Mouse (Mus musculus): ENCODE measurements around the gene Gjb3. TPM values are rescaled to one million over a fixed set of nuclear protein-coding genes. Genes with fewer than 3 reads are reported as not detected.
A peak's percentile ranks its signal among the peaks of the same experiment; 100 is the strongest.

The Gjb3 gene
- total RNA-seq, 1 experiment from 2014 or later, result 2.9 TPM

DNA sequence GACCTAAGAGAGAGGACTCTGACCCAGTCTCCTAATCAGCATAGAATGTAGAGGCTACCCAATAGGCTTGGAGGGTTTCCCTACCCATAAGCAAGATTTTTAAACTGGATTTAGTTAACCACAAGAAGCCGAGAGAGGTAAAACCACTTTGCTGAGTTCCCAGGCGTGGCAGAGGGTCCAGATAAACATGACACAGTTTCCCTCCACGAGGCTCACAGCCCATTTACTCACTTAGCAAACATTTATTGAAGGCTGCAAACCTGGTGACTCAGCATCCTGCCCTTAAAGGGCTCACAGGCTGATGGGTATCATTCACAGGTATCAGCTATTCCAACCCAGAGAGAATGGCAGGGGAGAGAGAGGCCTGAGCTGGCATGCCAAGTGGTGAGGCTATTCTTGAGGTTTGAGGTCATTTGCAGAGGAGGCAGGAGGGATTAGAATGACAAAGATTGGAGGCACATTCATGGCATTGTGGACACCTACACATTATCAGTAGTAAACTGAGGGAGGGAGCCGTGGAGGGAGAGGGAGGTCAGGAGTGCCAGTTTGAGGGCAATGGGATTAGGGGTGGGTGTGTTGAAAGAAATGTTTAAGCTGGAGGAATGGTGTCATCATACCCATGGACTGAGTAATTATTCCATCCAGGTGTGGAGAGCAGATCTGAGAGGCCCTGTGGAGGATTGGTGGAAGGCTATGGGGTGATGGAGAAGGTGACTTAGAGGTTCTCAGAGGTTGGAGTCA, 19.1 kb upstream of the Gjb3 start:
- ATAC-seq (replicated peaks in 1 of 2; ENCODE audit: insufficient read depth in 1 of 2, low FRiP score in 2 of 2, low TSS enrichment in 1 of 2, low read depth in 1 of 2, poor library complexity in 2 of 2, severe bottlenecking in 2 of 2), result no peak

- ATAC-seq (replicated peaks in 1 of 2; ENCODE audit: insufficient read depth in 1 of 2, low FRiP score in 2 of 2, low TSS enrichment in 1 of 2, low read depth in 1 of 2, poor library complexity in 2 of 2, severe bottlenecking in 2 of 2), result no peak
Measured at GRCm38 (mm10) chr4:127345000-127345399, 14.4 kb upstream of the Gjb3 start.

DNA sequence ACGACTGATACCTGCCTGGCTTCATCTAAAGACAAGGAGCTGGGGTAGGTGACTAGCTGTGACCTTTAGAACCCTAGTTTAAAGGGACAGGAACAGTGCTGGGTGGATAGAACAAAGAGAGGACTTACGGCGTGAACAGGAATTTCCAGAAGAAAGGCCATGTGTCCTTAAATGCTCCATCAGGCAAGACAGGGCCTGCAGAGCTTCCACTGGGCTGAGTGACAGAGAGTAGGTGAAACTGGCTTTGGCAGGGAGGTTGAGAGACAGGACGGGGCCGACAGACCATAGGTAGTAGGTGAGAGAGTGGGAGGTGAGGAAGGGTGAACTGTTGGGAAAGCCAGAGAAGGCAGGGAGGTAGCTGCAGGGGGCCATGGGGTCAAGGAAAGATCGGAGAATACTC, 10.7 kb upstream of the Gjb3 start:
- no peak for ATAC-seq (replicated peaks in 1 of 2; ENCODE audit: insufficient read depth in 1 of 2, low FRiP score in 2 of 2, low TSS enrichment in 1 of 2, low read depth in 1 of 2, poor library complexity in 2 of 2, severe bottlenecking in 2 of 2)

GRCm38 (mm10) chr4:127337668-127338067, 7.0 kb upstream of the Gjb3 start:
- no peak; a peak in 1 of 4 replicates for ATAC-seq (replicated peaks in 1 of 2; ENCODE audit: insufficient read depth in 1 of 2, low FRiP score in 2 of 2, low TSS enrichment in 1 of 2, low read depth in 1 of 2, poor library complexity in 2 of 2, severe bottlenecking in 2 of 2)

- ATAC-seq (replicated peaks in 1 of 2; ENCODE audit: insufficient read depth in 1 of 2, low FRiP score in 2 of 2, low TSS enrichment in 1 of 2, low read depth in 1 of 2, poor library complexity in 2 of 2, severe bottlenecking in 2 of 2), result no peak
Measured at GRCm38 (mm10) chr4:127334870-127335504, 4.3 kb upstream of the Gjb3 start.

DNA sequence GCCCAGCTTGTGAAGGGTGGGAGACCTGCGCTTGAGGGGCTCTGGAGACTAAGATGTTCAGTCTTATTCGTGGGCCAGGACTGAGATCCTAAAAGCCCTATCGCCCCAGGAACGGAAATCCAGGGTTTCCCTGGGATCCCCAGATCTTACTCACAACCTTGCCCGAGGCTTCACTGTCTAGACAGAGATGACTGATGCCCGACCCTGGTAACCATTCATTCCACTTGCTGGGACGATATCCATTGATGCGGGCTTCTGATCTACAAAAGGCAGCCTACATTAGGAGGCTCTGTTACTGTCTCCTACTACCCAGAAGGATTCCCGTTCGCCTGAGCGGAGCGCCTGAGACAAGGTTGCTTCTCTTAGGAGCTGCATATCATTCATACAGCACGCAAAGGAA, 527 bp upstream of the Gjb3 start:
- ATAC-seq (replicated peaks in 1 of 2; ENCODE audit: insufficient read depth in 1 of 2, low FRiP score in 2 of 2, low TSS enrichment in 1 of 2, low read depth in 1 of 2, poor library complexity in 2 of 2, severe bottlenecking in 2 of 2), result no peak

DNA sequence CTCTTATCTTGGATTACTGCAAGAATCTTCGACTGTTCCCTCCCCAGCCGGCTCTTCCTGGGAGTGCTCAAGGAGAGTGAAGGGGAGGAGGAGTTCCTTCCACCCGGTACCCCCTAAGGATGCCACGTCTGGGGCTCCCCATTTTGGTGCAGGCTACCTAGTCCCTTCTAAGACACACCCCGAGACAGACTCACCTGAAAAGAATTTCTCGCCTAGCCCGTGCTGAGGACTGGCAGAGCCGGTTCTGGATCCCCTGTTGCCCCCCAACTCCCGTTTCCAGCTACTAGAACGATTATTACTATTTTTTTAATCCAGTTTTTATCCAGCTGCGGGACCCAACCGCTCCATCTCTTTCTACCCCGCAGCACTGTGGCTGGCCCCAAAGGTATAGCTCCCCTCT, 893 bp downstream of the Gjb3 start:
- ATAC-seq (replicated peaks in 1 of 2; ENCODE audit: insufficient read depth in 1 of 2, low FRiP score in 2 of 2, low TSS enrichment in 1 of 2, low read depth in 1 of 2, poor library complexity in 2 of 2, severe bottlenecking in 2 of 2), result no peak

GRCm38 (mm10) chr4:127329046-127329445, 1.6 kb downstream of the Gjb3 start:
- no peak for ATAC-seq (replicated peaks in 1 of 2; ENCODE audit: insufficient read depth in 1 of 2, low FRiP score in 2 of 2, low TSS enrichment in 1 of 2, low read depth in 1 of 2, poor library complexity in 2 of 2, severe bottlenecking in 2 of 2)

DNA sequence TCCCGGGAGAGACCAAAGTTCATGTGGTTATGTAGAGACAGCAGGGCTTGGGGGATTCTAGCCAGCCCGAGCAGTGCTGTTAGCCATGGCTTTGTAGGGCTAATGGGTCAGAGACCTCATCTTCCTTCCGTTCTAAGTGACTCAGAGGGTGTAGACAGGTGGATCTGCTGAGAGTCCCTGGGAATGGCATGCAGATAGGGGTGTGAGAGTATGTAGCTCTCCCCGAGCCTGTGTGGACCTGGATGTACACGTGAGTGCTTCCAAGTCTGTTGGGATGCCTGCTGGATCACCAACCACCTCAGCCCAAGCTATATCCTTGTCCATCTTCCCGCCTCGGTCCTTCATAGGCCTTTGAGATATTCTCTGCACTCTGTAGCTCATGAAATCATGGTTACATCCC, 2.3 kb downstream of the Gjb3 start:
- ATAC-seq (replicated peaks in 1 of 2; ENCODE audit: insufficient read depth in 1 of 2, low FRiP score in 2 of 2, low TSS enrichment in 1 of 2, low read depth in 1 of 2, poor library complexity in 2 of 2, severe bottlenecking in 2 of 2), result no peak

DNA sequence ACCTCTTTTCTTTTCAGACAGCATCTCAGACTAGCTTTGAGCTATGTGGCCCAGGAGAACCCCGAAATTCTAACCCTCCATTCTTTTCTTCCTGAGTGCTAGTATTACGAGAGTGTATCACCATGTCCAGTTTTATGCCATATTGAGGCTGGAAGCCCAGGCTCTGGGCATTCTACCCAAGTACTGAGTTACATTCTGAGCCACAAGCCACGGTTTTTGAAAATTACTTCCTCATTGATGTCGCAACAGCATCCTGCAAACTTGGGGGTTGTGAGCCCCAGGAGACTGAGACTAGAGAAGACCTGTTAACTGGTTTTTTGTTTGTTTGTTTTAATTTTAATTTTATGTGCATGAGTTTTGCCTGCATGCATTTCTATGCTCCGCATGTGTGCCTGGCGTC, 2.9 kb downstream of the Gjb3 start:
- ATAC-seq (replicated peaks in 1 of 2; ENCODE audit: insufficient read depth in 1 of 2, low FRiP score in 2 of 2, low TSS enrichment in 1 of 2, low read depth in 1 of 2, poor library complexity in 2 of 2, severe bottlenecking in 2 of 2), result peak; percentile 60 to 75

GRCm38 (mm10) chr4:127327258-127327657, 3.4 kb downstream of the Gjb3 start:
- ATAC-seq (replicated peaks in 1 of 2; ENCODE audit: insufficient read depth in 1 of 2, low FRiP score in 2 of 2, low TSS enrichment in 1 of 2, low read depth in 1 of 2, poor library complexity in 2 of 2, severe bottlenecking in 2 of 2), result no peak

DNA sequence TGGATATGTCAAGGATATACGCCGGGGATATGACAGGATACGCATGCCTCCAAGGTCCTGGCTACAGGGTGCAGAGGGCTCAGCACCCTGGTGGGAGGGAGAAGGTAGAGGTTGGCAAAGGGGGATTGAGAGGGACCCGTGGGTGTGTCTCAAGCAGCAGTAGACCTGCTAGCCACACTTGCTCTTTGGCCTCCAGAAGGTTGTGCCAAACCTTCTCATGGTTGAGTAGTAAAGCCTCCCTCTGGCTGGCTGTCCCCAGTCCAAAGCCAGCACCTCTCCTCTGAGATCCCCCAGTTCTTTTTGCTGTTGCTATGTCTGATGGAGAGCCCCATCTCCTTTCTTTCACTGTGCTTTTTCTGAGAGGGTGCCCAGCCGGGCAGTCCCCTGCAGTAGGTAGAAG, 5.4 kb downstream of the Gjb3 start:
- ATAC-seq (replicated peaks in 1 of 2; ENCODE audit: insufficient read depth in 1 of 2, low FRiP score in 2 of 2, low TSS enrichment in 1 of 2, low read depth in 1 of 2, poor library complexity in 2 of 2, severe bottlenecking in 2 of 2), result no peak

DNA sequence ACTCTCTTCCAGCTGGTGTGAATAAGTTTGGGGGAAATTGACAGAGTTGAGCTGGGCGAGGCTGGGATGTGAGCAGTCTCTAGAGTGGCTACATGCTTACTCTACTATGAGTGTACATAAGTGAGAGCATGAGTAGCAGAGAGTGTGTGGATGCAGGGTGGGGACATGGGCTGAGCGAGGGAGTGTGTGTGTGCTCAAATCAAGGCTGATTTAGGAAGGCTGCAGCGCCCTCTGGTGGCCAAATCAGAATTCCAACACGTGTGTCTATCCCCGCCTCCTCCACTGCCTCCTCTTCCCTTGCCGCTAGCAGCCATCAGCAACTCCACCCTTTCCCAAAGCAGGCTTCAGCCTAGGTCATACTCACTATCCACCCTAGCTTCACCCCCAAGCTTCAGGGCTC, 5.9 kb downstream of the Gjb3 start:
- ATAC-seq (replicated peaks in 1 of 2; ENCODE audit: insufficient read depth in 1 of 2, low FRiP score in 2 of 2, low TSS enrichment in 1 of 2, low read depth in 1 of 2, poor library complexity in 2 of 2, severe bottlenecking in 2 of 2), result peak; percentile 70 to 82; a peak in 3 of 4 replicates

DNA sequence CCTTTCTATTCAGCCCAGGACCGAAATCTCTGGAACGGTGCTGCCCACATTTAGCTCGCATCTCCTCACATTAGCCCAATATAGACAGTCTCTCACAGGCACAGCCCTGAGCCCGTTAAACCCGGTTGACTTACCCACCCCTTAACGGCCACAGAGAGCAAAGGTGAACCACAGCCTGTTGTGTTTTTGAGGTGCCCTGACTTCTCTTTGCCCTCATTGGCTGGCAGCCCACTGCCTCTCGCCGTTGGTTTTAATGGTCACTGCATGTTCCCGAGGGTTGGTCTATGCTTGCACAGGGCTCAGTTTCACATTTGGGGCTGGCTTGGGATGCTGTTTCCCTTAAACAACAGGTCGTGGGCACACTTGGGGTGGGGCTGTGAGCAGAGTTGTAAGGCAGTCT, 6.3 kb downstream of the Gjb3 start:
- no peak for ATAC-seq (replicated peaks in 1 of 2; ENCODE audit: insufficient read depth in 1 of 2, low FRiP score in 2 of 2, low TSS enrichment in 1 of 2, low read depth in 1 of 2, poor library complexity in 2 of 2, severe bottlenecking in 2 of 2)

DNA sequence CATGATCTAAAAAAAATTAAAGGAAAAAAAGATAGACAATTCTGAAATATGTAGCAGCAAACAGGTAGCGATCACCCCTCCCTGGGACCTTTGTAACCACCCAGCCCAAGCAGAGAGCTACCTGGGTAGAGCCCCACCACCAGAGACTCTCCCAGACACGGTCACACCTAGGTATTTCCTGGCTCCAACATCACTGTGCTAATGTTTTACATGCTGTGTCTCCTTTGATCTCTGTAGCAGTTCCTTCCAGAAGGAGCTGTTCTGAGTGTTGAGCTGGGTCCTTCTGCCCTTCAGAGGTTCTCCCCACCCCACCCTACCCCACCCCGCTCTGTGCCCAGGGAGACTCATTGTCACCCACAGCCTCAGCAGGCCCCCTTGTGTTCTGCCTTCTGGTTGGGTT, 7.0 kb downstream of the Gjb3 start:
- ATAC-seq (replicated peaks in 1 of 2; ENCODE audit: insufficient read depth in 1 of 2, low FRiP score in 2 of 2, low TSS enrichment in 1 of 2, low read depth in 1 of 2, poor library complexity in 2 of 2, severe bottlenecking in 2 of 2), result no peak

- ATAC-seq (replicated peaks in 1 of 2; ENCODE audit: insufficient read depth in 1 of 2, low FRiP score in 2 of 2, low TSS enrichment in 1 of 2, low read depth in 1 of 2, poor library complexity in 2 of 2, severe bottlenecking in 2 of 2), result peak; percentile 72 to 81; a peak in 3 of 4 replicates
Measured at GRCm38 (mm10) chr4:127319613-127320012, 11.0 kb downstream of the Gjb3 start.

DNA sequence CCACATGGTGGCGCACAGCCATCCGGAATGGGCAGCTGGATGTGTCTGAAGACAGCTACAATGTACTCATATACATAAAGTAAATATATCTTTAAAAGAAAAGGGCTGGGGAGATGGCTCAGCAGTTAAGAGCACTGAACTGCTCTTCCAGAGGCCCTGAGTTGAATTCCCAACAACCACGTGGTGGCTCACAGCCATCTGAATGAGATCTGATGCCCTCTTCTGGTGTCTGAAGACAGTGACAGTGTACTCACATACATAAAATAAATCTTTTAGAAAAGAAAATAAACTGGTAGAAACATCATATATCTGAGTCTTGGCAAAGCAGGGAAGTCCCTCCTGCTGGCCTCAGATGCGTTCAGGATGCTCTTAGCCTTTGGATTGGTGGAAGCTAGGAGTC, 13.5 kb downstream of the Gjb3 start:
- ATAC-seq (replicated peaks in 1 of 2; ENCODE audit: insufficient read depth in 1 of 2, low FRiP score in 2 of 2, low TSS enrichment in 1 of 2, low read depth in 1 of 2, poor library complexity in 2 of 2, severe bottlenecking in 2 of 2), result no peak

DNA sequence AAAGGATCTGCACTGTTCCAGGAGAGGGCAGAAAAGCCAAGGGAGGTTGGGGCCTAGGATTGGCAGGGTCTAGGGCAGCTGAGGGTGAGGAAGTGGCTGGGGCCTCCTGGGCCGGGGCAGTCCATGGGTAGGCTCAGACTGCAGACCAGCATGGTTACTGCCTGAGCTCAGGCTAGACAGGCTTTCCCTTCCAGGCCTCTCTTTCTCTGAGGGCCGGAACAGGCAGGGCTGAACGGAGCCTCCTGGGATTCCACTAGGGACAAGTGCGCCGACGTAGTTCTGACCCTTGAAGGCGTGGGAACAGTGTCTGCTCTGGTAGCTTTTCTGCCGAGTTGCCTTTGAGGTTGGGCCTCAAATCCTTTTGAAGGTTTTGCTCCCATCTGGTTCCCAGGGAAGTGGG, 14.9 kb downstream of the Gjb3 start:
- ATAC-seq (replicated peaks in 1 of 2; ENCODE audit: insufficient read depth in 1 of 2, low FRiP score in 2 of 2, low TSS enrichment in 1 of 2, low read depth in 1 of 2, poor library complexity in 2 of 2, severe bottlenecking in 2 of 2), result no peak

DNA sequence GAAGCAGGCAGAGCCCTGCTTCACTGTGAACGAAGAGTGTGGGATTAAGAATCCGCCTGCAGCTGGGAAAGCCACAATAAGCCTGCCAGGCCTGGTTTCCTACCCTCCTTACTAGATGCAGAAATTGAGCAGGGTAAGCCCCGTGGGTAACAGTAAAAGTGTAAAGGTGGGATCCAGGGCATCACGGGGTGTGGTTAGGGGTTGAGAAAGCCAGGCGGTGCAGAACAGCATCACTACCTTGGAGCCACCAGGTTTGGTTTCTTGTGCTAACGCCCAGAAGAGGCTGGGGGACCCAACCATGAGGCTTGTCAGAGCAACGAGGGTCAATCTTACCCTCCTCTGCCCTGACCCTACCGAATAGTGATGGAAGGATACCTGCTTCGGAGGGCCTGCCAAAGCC, 16.1 kb downstream of the Gjb3 start:
- no peak for ATAC-seq (replicated peaks in 1 of 2; ENCODE audit: insufficient read depth in 1 of 2, low FRiP score in 2 of 2, low TSS enrichment in 1 of 2, low read depth in 1 of 2, poor library complexity in 2 of 2, severe bottlenecking in 2 of 2)
